Mouse (Mus musculus) kidney, postnatal 25 days (tissue): ENCODE measurements at regions not wholly inside any gene's neighbourhood (a gene's known extent, or its start where the extent isn't known, plus 50 kb on each side); places are given as distances from the start of the nearest gene placed in this dataset.

ENCODE experiments used
- DNase-seq, 2 experiments: peaks; one replicate each; pipeline ENCODE4 v3.0.0; 2021; ENCODE audit warnings: mixed read lengths in 2 of 2

DNA sequence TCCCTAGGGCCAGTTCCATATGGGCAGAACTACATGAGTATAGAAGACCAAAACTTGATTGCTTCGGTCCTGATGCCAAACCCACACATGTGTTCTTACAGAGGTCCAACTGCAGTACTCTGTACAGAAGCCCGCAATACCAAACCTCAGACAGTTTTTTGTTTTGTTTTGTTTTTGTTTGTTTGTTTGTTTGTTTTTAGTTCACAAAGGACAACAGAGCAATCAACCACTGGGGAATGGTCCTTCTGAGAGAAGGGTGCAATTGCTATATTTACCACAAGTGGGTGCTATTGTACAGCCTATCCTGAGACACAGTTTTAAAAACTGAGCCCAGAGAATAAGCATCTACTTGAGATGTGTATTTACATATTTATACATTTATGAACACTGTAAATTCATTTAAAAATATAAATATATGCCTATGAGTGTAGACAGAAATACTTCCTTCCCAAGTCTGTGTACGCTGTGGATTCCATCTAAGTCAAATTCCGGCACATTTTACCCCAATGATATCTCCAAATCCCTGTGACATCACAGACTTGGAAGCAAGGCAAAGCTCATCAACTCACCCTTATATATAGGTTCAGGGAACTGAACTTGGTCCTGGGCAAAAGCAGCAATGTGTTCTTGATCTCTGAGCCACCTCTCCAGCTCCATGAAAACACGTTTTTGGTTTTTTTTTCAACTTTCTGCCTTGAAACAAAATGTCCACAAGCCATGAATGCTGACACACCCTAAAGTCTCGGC lies 101.3 kb upstream of the A26c2 start:
- DNase-seq, result no peak

- DNase-seq, result peak in 1 of 2 experiments; percentile 35
These were observed 98.8 kb upstream of the A26c2 start for GRCm38 (mm10) chr7:62922246-62922645.

DNA sequence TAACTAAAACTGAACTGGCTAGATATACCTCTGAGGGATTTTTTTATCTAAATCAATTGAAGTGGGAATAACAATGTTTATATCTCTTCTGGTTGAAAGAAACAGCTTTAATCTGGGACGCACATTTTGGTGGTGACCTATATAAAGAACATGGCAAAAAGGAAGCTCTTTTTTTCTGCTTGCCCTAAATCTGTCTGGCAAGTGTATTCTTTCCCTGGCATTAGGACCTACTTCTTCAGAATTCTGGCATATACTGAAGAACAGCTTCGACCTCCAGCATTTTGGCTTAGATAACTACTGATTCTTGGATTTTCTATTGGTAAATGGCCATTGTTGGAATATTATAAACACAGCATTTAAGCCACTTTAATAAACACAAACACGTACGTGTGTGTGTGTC lies 70.9 kb upstream of the A26c2 start:
- DNase-seq, result no peak

- DNase-seq, result peak in 1 of 2 experiments; percentile 21
These were observed 53.6 kb upstream of the A26c2 start for GRCm38 (mm10) chr7:62877033-62877432.
